Mouse (Mus musculus) megakaryocyte, embryonic 14.5 days (primary cell): ENCODE data around the gene Gm20517.

Experiments
- FLI1 ChIP-seq: IDR thresholded peaks from 2 replicates; pipeline ENCODE4 v1.6.1; 2012; ENCODE audit warnings: low read length, inconsistent platforms, mixed read lengths
- GATA1 ChIP-seq: IDR thresholded peaks from 3 replicates; pipeline ENCODE4 v1.6.1; 2012; ENCODE audit warnings: mixed read lengths, low read length, inconsistent platforms, borderline replicate concordance

GRCm38 (mm10) chr17:47609182-47609581 is 2.2 kb upstream of the Gm20517 start:
- no peak for TF ChIP-seq FLI1
- no peak for TF ChIP-seq GATA1
